Mouse (Mus musculus): Measurements from ENCODE around the gene Spire2.
"Not testable (repeated sequence)": the region's sequence is repeated elsewhere in the genome, so short reads cannot be mapped to it uniquely, and the experiment has no call there.

Gene Spire2

GRCm38 (mm10) chr8:123332262-123333090 is at the start of gene Spire2:
Gene Spire2, plus strand, starts transcription at chr8:123332713.
- peak; percentile 33 to 44 for DNase-seq (ENCODE audit: low spot score in 2 of 2)

DNA sequence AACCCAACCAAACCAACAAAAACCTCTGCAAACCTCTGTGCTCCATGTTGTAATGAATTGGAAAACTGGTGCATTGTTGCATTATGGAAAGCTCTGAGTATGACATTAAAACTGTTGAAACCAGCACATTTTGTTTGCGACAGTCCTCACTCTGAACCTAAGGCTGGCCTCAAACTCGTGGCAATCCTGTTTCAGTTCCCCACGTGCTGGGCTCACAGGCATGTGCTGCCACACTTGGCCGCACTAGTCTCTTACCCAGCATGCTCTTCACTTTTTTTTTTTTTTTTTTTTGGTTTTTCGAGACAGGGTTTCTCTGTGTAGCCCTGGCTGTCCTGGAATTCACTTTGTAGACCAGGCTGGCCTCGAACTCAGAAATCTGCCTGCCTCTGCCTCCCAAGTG is 49.5 kb upstream of the Spire2 start:
- not testable (repeated sequence) for DNase-seq (ENCODE audit: low spot score in 2 of 2)

DNA sequence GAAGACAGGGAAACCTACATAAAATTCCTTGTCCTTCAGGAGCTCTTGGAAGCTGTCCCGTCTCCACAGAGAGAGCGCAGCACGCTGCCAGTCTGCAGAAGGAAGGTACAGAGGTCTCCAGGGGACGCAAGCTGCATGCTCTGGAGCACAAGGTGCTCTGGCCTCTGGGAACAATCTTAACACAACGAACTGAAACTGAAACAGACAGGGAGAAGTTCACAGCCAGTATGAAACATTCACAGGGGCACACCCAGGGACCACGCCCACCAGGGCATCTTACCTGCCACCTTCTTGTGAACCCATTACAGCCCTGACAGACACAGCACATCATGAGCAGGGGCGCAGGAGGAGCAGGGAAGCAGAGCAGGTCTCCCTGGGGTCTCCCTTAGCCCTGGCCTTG is 48.5 kb upstream of the Spire2 start:
- no peak for DNase-seq (ENCODE audit: low spot score in 2 of 2)

- no peak for DNase-seq (ENCODE audit: low spot score in 2 of 2)
Measured at GRCm38 (mm10) chr8:123284493-123284892, 48.0 kb upstream of the Spire2 start.

DNA sequence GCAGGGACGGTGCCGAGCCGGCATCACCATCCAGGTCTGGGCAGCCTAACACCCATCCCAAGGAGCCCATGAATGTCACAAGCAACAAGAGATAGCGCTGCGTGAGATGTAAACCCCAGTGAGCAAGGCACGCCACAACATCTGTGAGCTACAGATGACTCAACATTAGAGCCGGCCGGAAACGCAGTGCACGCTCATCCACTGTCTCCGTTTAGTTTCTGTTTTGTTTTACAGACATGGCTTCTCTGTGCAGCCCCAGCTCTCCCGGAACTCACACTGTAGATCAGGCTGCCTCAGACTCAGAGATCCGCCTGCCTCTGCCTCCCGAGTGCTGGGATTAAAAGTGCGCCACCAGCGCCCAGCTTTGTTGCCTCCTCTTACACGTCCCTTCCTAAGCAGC is 45.2 kb upstream of the Spire2 start:
- DNase-seq (ENCODE audit: low spot score in 2 of 2) = no peak

DNA sequence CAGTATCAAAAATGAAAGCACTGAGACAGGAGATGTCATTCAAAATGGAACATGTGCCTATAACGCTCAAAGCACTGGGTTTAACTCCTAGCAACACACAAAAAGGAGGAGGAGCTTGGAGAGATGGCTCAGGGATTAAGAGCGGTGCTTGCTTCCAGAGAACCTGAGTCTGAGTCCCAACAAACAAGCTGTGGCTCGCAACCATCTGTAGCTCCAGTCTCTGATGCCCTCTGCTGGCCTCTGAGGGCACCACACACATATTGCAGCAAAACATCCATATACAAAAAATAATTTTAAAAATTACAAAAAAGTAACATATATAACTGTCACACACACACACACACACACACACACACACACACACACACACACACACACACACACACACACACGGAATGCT is 42.3 kb upstream of the Spire2 start:
- peak in 1 of 2 experiments; percentile 16 for DNase-seq (ENCODE audit: low spot score in 2 of 2)

DNA sequence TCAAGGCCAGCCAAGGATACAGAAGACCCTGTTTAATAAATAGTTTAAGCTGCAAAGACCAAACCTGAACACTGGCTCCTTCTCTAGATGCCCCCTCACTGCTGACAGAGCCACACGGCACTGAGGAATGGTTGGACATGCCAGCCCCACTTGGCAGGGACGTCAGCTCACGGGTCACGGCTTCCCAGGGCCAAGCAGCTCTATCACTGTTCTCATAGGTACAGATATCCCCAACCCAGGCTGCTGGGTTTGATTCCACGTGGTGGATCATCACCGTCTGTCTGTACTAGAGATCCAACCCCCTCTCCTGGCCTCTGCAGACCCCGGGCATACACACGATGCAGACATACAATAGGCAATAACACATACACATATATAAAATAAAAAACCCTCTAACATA is 41.8 kb upstream of the Spire2 start:
- DNase-seq (ENCODE audit: low spot score in 2 of 2) = no peak

DNA sequence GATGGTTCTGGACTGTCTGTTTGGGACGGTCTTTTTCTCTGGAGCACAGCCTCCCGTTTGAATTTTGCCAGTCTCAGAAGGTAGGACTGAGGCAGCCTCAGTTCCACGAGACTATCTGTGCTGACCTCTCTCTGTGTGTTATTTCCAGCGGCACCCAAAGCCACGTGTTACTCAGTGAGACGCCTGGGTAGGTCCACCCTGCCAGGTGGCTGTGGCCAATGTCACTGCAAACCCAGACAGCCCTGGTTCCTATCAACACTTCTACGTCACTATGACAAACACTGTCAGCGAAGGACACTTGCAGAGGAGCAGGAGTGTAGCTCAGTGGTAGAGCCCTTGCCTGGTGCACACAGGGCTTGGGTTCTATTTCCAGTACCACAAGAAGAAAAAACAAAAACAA is 40.8 kb upstream of the Spire2 start:
- no peak for DNase-seq (ENCODE audit: low spot score in 2 of 2)

GRCm38 (mm10) chr8:123292281-123292680 is 40.2 kb upstream of the Spire2 start:
- no peak for DNase-seq (ENCODE audit: low spot score in 2 of 2)

DNA sequence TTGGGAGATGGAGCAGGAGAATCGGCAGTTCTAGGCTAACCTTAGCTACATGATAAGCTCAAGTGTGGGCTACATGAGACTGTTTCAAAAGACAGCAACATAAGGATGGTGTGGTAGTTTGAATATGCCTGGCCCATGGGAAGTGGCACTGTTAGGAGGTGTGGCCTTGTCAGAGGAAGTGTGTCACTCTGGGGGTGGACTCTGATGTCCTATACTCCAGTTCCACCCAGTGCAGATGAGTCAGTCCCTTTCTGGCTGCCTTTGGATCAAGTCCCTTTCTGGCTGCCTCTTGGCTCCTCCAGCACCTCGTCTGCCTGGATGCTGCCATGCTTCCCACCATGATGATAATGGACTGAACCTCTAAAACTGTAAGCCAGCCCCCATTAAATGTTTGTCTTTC is 39.7 kb upstream of the Spire2 start:
- DNase-seq (ENCODE audit: low spot score in 2 of 2) = no peak

DNA sequence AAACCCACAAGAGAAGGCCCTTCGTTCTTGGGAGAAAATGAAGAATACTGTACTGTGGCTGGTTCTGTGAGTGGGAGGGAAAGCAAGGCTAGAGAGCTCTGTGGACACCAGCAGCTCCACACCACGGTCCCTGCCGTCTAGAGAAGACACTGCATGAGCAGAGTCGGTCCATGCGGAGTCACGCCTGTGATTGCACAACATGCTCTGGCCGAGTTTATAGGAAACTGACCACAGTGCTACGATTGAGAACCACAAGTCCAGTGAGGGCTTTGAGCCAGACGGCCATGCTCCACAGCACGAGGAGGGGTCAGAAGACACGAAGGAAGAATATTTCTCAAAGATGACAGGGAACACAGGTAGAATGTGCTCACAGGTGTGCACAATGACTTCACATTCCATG is 34.2 kb upstream of the Spire2 start:
- DNase-seq (ENCODE audit: low spot score in 2 of 2) = no peak

DNA sequence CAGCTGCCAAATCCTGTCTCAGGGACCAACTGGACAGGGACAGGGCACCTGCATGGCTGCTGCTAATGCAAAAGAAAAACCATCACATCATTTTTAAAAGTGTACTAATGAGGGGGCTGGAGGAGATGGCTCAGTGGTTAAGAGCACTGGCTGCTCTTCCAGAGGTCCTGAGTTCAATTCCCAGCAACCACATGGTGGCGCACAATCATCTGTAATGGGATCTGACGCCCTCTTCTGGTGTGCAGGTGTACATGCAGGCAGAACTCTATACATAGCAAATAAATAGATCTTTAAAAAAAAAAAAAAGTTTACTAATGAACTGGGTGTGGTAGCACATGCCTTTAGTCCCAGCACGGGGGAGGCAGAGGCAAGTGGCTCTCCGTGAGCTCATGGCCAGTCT is 23.8 kb upstream of the Spire2 start:
- no peak for DNase-seq (ENCODE audit: low spot score in 2 of 2)

DNA sequence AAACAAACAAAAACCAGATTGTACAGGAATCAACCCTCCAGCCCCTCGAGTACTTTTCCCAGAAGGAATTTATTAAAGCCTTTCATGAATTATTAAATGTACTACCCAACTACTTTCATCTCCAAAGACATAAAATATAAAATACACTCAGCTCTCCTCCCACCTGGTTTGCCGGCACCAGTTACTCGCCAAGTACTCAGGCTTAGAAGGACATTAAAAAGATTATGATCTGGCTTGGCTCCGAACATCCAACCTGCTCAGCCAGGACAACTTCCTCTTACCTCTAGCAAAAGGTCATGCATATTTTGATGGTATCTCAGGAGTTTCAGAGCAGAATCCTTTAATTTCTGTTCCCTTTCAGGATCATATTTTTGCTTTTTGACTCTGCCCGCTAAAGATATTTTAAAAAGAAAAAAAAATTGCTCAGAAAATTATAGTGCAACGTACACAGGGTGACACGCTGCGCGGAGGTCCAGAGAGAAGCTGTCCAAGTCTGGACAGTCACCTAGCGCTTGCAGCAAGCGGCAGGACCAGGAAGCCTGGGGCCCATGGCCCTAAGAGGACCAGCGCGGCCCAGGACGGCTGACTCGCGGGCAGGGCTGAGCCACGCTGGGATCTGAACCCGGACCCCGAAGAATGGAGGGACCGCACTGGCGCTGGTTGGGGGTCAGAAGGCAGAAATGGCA is 14.6 kb upstream of the Spire2 start:
- DNase-seq (ENCODE audit: low spot score in 2 of 2) = no peak

GRCm38 (mm10) chr8:123318467-123318911 is 14.0 kb upstream of the Spire2 start, which contains the start of gene Fanca:
Gene Fanca, minus strand, starts transcription at chr8:123318576.
- peak; percentile 77 to 88 for DNase-seq (ENCODE audit: low spot score in 2 of 2)

DNA sequence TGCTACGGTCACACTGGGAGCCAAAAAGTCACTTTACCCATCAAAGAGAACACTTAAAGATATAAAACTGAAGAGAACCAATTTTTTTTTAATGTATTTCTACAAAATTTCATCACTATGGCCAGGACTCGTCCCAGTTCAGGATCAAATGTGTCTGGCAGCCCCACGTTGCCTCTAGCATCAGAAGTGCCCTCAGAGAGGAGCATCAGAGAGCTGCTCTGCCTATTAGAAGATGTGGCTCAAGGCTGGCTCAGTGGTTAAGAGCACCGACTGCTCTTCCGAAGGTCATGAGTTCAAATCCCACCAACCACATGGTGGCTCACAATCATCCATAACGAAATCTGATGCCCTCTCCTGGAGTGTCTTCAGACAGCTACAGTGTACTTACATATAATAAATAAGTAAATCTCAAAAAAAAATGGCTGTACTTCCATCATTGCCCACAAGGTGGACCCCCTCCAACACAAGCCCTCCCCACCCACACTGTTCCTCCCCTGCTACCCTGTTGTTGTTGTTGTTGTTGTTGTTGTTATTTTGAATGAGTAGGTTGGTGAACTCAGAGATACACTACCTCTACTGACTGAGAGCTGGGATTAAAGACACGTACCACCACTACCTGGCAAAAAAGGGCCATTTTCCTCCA is 12.9 kb upstream of the Spire2 start:
- DNase-seq (ENCODE audit: low spot score in 2 of 2) = no peak

- no peak for DNase-seq (ENCODE audit: low spot score in 2 of 2)
Measured at GRCm38 (mm10) chr8:123328552-123328951, 4.0 kb upstream of the Spire2 start.

DNA sequence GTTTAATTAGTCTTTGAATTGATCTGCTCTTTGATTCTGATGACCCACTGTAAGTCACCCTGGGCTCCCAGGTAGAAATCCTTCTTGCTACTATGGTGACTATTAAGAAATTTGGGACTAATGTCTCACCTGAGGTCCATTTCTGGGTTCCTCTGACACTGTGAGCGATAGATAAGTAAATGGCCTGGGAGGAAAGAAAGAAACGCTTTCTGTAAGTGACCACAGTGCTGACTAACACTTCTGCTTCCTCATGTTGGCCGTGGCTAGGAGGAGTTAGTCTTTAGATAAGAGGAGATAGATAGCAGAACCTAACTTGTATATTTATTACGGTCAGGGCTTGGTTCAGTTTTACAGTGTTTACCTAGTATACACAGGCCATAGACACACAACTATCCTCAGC is 3.2 kb upstream of the Spire2 start:
- DNase-seq (ENCODE audit: low spot score in 2 of 2) = no peak

DNA sequence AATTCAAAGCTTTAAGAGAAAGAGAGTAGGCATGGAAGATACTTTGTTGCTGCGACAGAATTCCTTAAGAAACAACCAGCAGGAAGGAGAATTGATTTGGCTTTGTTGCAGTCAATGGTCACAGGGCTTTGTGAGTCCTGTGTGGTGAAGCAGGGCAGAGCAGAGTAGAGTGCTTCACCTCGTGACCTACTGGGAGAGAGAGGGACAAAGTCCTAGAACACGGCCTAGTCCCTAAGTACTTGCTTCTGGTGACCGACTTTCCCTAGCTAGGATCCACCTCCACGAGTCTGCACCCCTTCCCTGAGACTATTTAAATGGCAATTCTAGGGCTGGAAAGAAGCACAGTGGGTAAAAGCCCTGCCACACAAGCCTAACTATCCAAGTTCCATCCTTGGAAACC is 2.6 kb upstream of the Spire2 start:
- no peak for DNase-seq (ENCODE audit: low spot score in 2 of 2)

DNA sequence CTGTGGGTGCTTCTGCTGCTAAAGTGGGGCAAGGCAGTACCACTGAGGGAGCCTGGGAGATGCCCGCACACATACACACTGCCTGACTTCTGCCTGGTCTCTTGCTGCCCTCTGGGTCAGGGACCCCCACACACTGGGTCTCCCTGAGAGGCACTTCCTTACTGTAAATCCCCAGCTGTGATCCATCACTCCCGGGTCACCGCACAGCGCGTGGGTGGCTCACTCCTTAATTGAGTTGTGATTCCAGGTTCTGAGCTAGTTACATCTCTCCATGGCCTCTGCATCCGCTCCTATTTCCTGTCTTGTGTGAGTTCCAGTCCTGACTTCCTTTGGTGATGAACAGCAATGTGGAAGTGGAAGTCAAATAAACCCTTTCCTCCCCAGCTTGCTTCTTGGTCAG is 1.8 kb upstream of the Spire2 start:
- no peak for DNase-seq (ENCODE audit: low spot score in 2 of 2)

- DNase-seq (ENCODE audit: low spot score in 2 of 2) = no peak
Measured at GRCm38 (mm10) chr8:123331301-123331700, 1.2 kb upstream of the Spire2 start.

GRCm38 (mm10) chr8:123331810-123332209 is 703 bp upstream of the Spire2 start:
- DNase-seq (ENCODE audit: low spot score in 2 of 2) = no peak

- no peak for DNase-seq (ENCODE audit: low spot score in 2 of 2)
Measured at GRCm38 (mm10) chr8:123333091-123333587, 626 bp downstream of the Spire2 start.

All from frontal cortex, postnatal 14 days (tissue).